Mouse (Mus musculus) embryonic fibroblast, embryonic 13.5 days (primary cell): ENCODE results near the gene F2rl2.

ENCODE experiments used
- CTCF ChIP-seq: IDR thresholded peaks from 2 replicates; pipeline ENCODE4 v1.5.1; 2011; ENCODE audit warnings: mild to moderate bottlenecking, control low read depth, low read length, moderate library complexity, borderline replicate concordance; ENCODE audit not compliant: insufficient read depth
- POLR2A ChIP-seq: IDR thresholded peaks from 2 replicates; pipeline ENCODE4 v1.6.1; 2011; ENCODE audit warnings: low read depth, mild to moderate bottlenecking, control low read depth, low read length, moderate library complexity

- TF ChIP-seq CTCF (no peak), POLR2A (no peak)
These were observed 32.8 kb upstream of the F2rl2 start for GRCm38 (mm10) chr13:95663834-95664233.
